Mouse (Mus musculus) kidney, postnatal 10 days (tissue): Measurements from ENCODE around the gene Ccl12.

Source experiments
- DNase-seq: peaks from one replicate; pipeline ENCODE4 v3.0.0; 2021; ENCODE audit warnings: mixed read lengths

Gene Ccl12

GRCm38 (mm10) chr11:82139492-82140094, 37.9 kb downstream of the Ccl12 start:
- DNase-seq = no peak
